Mouse (Mus musculus) erythroblast, embryonic 14.5 days (primary cell): ENCODE results near the gene Crb3. TPM values are rescaled to one million over a fixed set of nuclear protein-coding genes. Genes with fewer than 3 reads are reported as not detected.

Experiments
- H3K27me3 ChIP-seq: 2 replicates; pipeline ENCODE4 v1.6.1; 2012; ENCODE audit warnings: inconsistent platforms; ENCODE audit not compliant: control insufficient read depth
- H3K36me3 ChIP-seq: 2 replicates; pipeline ENCODE4 v1.6.1; 2012; ENCODE audit warnings: mild to moderate bottlenecking, inconsistent platforms; ENCODE audit not compliant: control insufficient read depth
- H3K4me1 ChIP-seq: 2 replicates; pipeline ENCODE4 v1.6.1; 2012; ENCODE audit warnings: inconsistent platforms; ENCODE audit not compliant: control insufficient read depth
- H3K4me3 ChIP-seq: replicated peaks from 2 replicates; pipeline ENCODE3; 2012; ENCODE audit warnings: moderate library complexity, mild to moderate bottlenecking, inconsistent platforms
- H3K9me3 ChIP-seq: 2 replicates; pipeline ENCODE4 v1.6.1; 2012; ENCODE audit warnings: low read length, inconsistent platforms, mixed read lengths; ENCODE audit not compliant: control insufficient read depth
- GATA1 ChIP-seq: IDR thresholded peaks from 2 replicates; pipeline ENCODE4 v1.6.1; 2012; ENCODE audit warnings: low read length, inconsistent platforms, mixed read lengths
- TAL1 ChIP-seq: IDR thresholded peaks from 3 replicates; pipeline ENCODE4 v1.6.1; 2012; ENCODE audit warnings: low read length, inconsistent platforms, mixed read lengths
- polyA plus RNA-seq: library from polyadenylated mRNA; stranded (reverse); fragments of >175 nt; gene quantifications from 2 replicates; pipeline ENCODE4 v1.2.3, GENCODE M21; 2012

The Crb3 gene
- polyA plus RNA-seq, 1 experiment: 0.05 TPM

- TF ChIP-seq TAL1 (no peak), GATA1 (no peak)
- Histone ChIP-seq H3K4me1 (peaks cover 30% of the 10 kb centered on the region), H3K27me3 (peaks cover 67% of the 10 kb centered on the region), H3K9me3 (no peaks in the 10 kb centered on the region; the same call in 1 of the 2 replicates), H3K4me3 (peak within 1 kb of the TSS; percentile 63), H3K36me3 (peaks cover 3% of the 10 kb centered on the region; the same call in 1 of the 2 replicates)
Observed at GRCm38 (mm10) chr17:57059486-57059977, 627 bp downstream of the Crb3 start, which contains the start of gene Slc25a23. Gene Slc25a23 (minus strand): TSS chr17:57059863.

GRCm38 (mm10) chr17:57060231-57060801 is 1.4 kb downstream of the Crb3 start:
- no peaks in the 10 kb centered on the region; the same call in 1 of the 2 replicates for H3K9me3 ChIP-seq
- peaks cover 74% of the 10 kb centered on the region for H3K27me3 ChIP-seq
- peak overlapping the region; percentile 63 for H3K4me3 ChIP-seq
- peaks cover 2% of the 10 kb centered on the region; the same call in 1 of the 2 replicates for H3K36me3 ChIP-seq
- TF ChIP-seq GATA1: peak; percentile 63
- no peak for TF ChIP-seq TAL1
- H3K4me1 ChIP-seq: peaks cover 32% of the 10 kb centered on the region

GRCm38 (mm10) chr17:57061069-57061468 is 2.2 kb downstream of the Crb3 start:
- no peak for TF ChIP-seq TAL1
- TF ChIP-seq GATA1: no peak
- Histone ChIP-seq H3K9me3 (no peaks in the 10 kb centered on the region; the same call in 1 of the 2 replicates), H3K36me3 (peaks cover 3% of the 10 kb centered on the region; the same call in 1 of the 2 replicates), H3K4me1 (peaks cover 34% of the 10 kb centered on the region), H3K27me3 (peaks cover 76% of the 10 kb centered on the region), H3K4me3 (no peak overlapping the region)

- TF ChIP-seq GATA1 (no peak), TAL1 (no peak)
- H3K4me3 ChIP-seq: peak overlapping the region; percentile 48
- peaks cover 78% of the 10 kb centered on the region for H3K27me3 ChIP-seq
- H3K9me3 ChIP-seq: no peaks in the 10 kb centered on the region; the same call in 1 of the 2 replicates
- H3K4me1 ChIP-seq: peaks cover 44% of the 10 kb centered on the region
- H3K36me3 ChIP-seq: peaks cover 3% of the 10 kb centered on the region; the same call in 1 of the 2 replicates
Observed at GRCm38 (mm10) chr17:57062011-57062521, 3.2 kb downstream of the Crb3 start.

GRCm38 (mm10) chr17:57062548-57062947 is 3.6 kb downstream of the Crb3 start:
- H3K4me1 ChIP-seq: peaks cover 49% of the 10 kb centered on the region
- no peak for TF ChIP-seq TAL1
- TF ChIP-seq GATA1: no peak

GRCm38 (mm10) chr17:57063031-57063430 is 4.1 kb downstream of the Crb3 start:
- peaks cover 76% of the 10 kb centered on the region for H3K27me3 ChIP-seq
- peaks cover 49% of the 10 kb centered on the region for H3K4me1 ChIP-seq
- H3K4me3 ChIP-seq: no peak overlapping the region
- no peak for TF ChIP-seq TAL1
- no peak for TF ChIP-seq GATA1
- H3K36me3 ChIP-seq: peaks cover 3% of the 10 kb centered on the region; the same call in 1 of the 2 replicates
- H3K9me3 ChIP-seq: no peaks in the 10 kb centered on the region; the same call in 1 of the 2 replicates

More at GRCm38 (mm10) chr17:57062548-57062947, 3.6 kb downstream of the Crb3 start:
- Histone ChIP-seq H3K27me3 (peaks cover 79% of the 10 kb centered on the region), H3K9me3 (no peaks in the 10 kb centered on the region; the same call in 1 of the 2 replicates), H3K4me3 (peak overlapping the region; percentile 48), H3K36me3 (peaks cover 3% of the 10 kb centered on the region; the same call in 1 of the 2 replicates)

GRCm38 (mm10) chr17:57066908-57067307 is 8.0 kb downstream of the Crb3 start:
- Histone ChIP-seq H3K27me3 (peaks cover 38% of the 10 kb centered on the region), H3K9me3 (no peaks in the 10 kb centered on the region; the same call in 1 of the 2 replicates), H3K4me1 (peaks cover 26% of the 10 kb centered on the region), H3K4me3 (no peak overlapping the region), H3K36me3 (peaks cover 3% of the 10 kb centered on the region; the same call in 1 of the 2 replicates)
- no peak for TF ChIP-seq GATA1
- no peak for TF ChIP-seq TAL1

GRCm38 (mm10) chr17:57070272-57070671 is 11.4 kb downstream of the Crb3 start:
- H3K4me3 ChIP-seq: no peak overlapping the region
- H3K4me1 ChIP-seq: peaks cover 17% of the 10 kb centered on the region
- H3K27me3 ChIP-seq: peaks cover 9% of the 10 kb centered on the region
- TF ChIP-seq TAL1 (no peak), GATA1 (no peak)
- no peaks in the 10 kb centered on the region for H3K9me3 ChIP-seq
- H3K36me3 ChIP-seq: peaks cover 1% of the 10 kb centered on the region; the same call in 1 of the 2 replicates

GRCm38 (mm10) chr17:57070699-57071098 is 11.8 kb downstream of the Crb3 start:
- Histone ChIP-seq H3K4me3 (no peak overlapping the region), H3K36me3 (no peaks in the 10 kb centered on the region), H3K9me3 (no peaks in the 10 kb centered on the region), H3K4me1 (peaks cover 16% of the 10 kb centered on the region), H3K27me3 (peaks cover 6% of the 10 kb centered on the region; the same call in 1 of the 2 replicates)
- TF ChIP-seq TAL1 (no peak), GATA1 (no peak)
